Mouse (Mus musculus): ENCODE data around the gene Pop7. TPM values are rescaled to one million over a fixed set of nuclear protein-coding genes. Genes with fewer than 3 reads are reported as not detected.

The Pop7 gene
- total and polyA plus RNA-seq, 3 experiments: 61.1 to 79.8 TPM; not detected in 1

GRCm38 (mm10) chr5:137491559-137491958 lies 10.8 kb downstream of the Pop7 start:
- no peak overlapping the region for H3K4me3 ChIP-seq (ENCODE audit: control insufficient read depth in 1 of 2, insufficient read depth in 1 of 2, low read depth in 2 of 2, low read length in 2 of 2)
- H3K27ac ChIP-seq (ENCODE audit: control insufficient read depth, low read depth, low read length): no peak overlapping the region
- no peaks in the 10 kb centered on the region for H3K9me3 ChIP-seq (replicated peaks; ENCODE audit: insufficient read depth, low read length)
- TF ChIP-seq TBP (IDR thresholded peaks at IDR 0.05; ENCODE audit: low read depth, low read length) (no peak), E2F4 (IDR thresholded peaks at IDR 0.05; ENCODE audit: borderline replicate concordance, low read depth, low read length) (no peak), POLR2A (IDR thresholded peaks at IDR 0.05; ENCODE audit: control insufficient read depth in 1 of 2, insufficient read depth in 1 of 2, low read depth in 1 of 2, low read length in 2 of 2, poor library complexity in 1 of 2) (no peak), USF2 (IDR thresholded peaks at IDR 0.05; ENCODE audit: borderline replicate concordance in 1 of 2, insufficient read depth in 1 of 2, low read depth in 1 of 2, low read length in 2 of 2) (no peak), CHD1 (IDR thresholded peaks at IDR 0.05; ENCODE audit: low read depth, low read length) (no peak), POLR2AphosphoS2 (IDR thresholded peaks at IDR 0.05; ENCODE audit: low read length) (no peak), ZMIZ1 (IDR thresholded peaks at IDR 0.05; ENCODE audit: low read depth, low read length) (no peak), TAL1 (IDR thresholded peaks at IDR 0.05; ENCODE audit: low read length) (no peak), JUND (IDR thresholded peaks at IDR 0.05; ENCODE audit: low read depth, low read length) (no peak), MAX (IDR thresholded peaks at IDR 0.05; ENCODE audit: low read length) (no peak), POLR2AphosphoS5 (IDR thresholded peaks at IDR 0.05; ENCODE audit: borderline replicate concordance, low read depth, low read length) (no peak), ELF1 (IDR thresholded peaks at IDR 0.05; ENCODE audit: low read depth, low read length) (no peak), CTCF (IDR thresholded peaks at IDR 0.05 in 2 of 3, conservative IDR thresholded peaks at IDR 0.05 in 1 of 3; ENCODE audit: control insufficient read depth in 1 of 3, insufficient read depth in 1 of 3, low read depth in 2 of 3, low read length in 3 of 3, poor library complexity in 1 of 3, severe bottlenecking in 1 of 3) (no peak), RAD21 (IDR thresholded peaks at IDR 0.05; ENCODE audit: low read depth, low read length) (no peak), NRF1 (IDR thresholded peaks at IDR 0.05; ENCODE audit: insufficient read depth, low read depth, low read length, poor library complexity, severe bottlenecking) (no peak), HCFC1 (IDR thresholded peaks at IDR 0.05; ENCODE audit: low read depth, low read length) (no peak), GABPA (IDR thresholded peaks at IDR 0.05; ENCODE audit: low read depth, low read length) (no peak), BHLHE40 (IDR thresholded peaks at IDR 0.05; ENCODE audit: borderline replicate concordance, low read depth, low read length) (no peak), KAT2A (conservative IDR thresholded peaks at IDR 0.05; ENCODE audit: low read depth, low read length) (no peak)
- no peaks in the 10 kb centered on the region for H3K36me3 ChIP-seq (ENCODE audit: control insufficient read depth in 1 of 2, insufficient read depth in 2 of 2, low read length in 2 of 2)
- no peak for DNase-seq (ENCODE audit: low read depth, low spot score)
- H3K4me1 ChIP-seq (ENCODE audit: control insufficient read depth in 1 of 2, insufficient read depth in 2 of 2, low read length in 2 of 2): no peaks in the 10 kb centered on the region
- no peak overlapping the region for H3K9ac ChIP-seq (ENCODE audit: control insufficient read depth, low read depth, low read length, poor library complexity, severe bottlenecking)
- H3K79me2 ChIP-seq (ENCODE audit: control insufficient read depth, insufficient read depth, low read length, poor library complexity): no peaks in the 10 kb centered on the region
- peaks cover 0 to 11% of the 10 kb centered on the region in 2 experiments; a peak in 3 of 4 replicates for H3K27me3 ChIP-seq (ENCODE audit: control insufficient read depth in 1 of 2, insufficient read depth in 2 of 2, low read length in 2 of 2)

- peak; percentile 75 for DNase-seq (ENCODE audit: low read depth, low spot score)
These were observed 14.7 kb downstream of the Pop7 start for GRCm38 (mm10) chr5:137487616-137488015.

More at GRCm38 (mm10) chr5:137487616-137488015, 14.7 kb downstream of the Pop7 start:
- Histone ChIP-seq H3K79me2 (ENCODE audit: control insufficient read depth, insufficient read depth, low read length, poor library complexity) (no peaks in the 10 kb centered on the region), H3K9ac (ENCODE audit: control insufficient read depth, low read depth, low read length, poor library complexity, severe bottlenecking) (no peak overlapping the region), H3K27ac (ENCODE audit: control insufficient read depth, low read depth, low read length) (no peak overlapping the region), H3K27me3 (ENCODE audit: control insufficient read depth in 1 of 2, insufficient read depth in 2 of 2, low read length in 2 of 2) (peaks cover 0 to 7% of the 10 kb centered on the region in 2 experiments; a peak in 2 of 4 replicates), H3K4me3 (ENCODE audit: control insufficient read depth in 1 of 2, insufficient read depth in 1 of 2, low read depth in 2 of 2, low read length in 2 of 2) (no peak overlapping the region), H3K4me1 (ENCODE audit: control insufficient read depth in 1 of 2, insufficient read depth in 2 of 2, low read length in 2 of 2) (no peaks in the 10 kb centered on the region), H3K9me3 (replicated peaks; ENCODE audit: insufficient read depth, low read length) (no peaks in the 10 kb centered on the region), H3K36me3 (ENCODE audit: control insufficient read depth in 1 of 2, insufficient read depth in 2 of 2, low read length in 2 of 2) (no peaks in the 10 kb centered on the region)
- TF ChIP-seq ETS1 (IDR thresholded peaks at IDR 0.05; ENCODE audit: low read depth, low read length): no peak
- TF ChIP-seq CTCF (IDR thresholded peaks at IDR 0.05 in 2 of 3, conservative IDR thresholded peaks at IDR 0.05 in 1 of 3; ENCODE audit: control insufficient read depth in 1 of 3, insufficient read depth in 1 of 3, low read depth in 2 of 3, low read length in 3 of 3, poor library complexity in 1 of 3, severe bottlenecking in 1 of 3): peak; percentile 45 to 65 (median 53)
- TF ChIP-seq GATA1 (IDR thresholded peaks at IDR 0.05; ENCODE audit: low read depth, low read length): peak; percentile 48; the same call in 1 of the 2 replicates
- TF ChIP-seq ZC3H11A (IDR thresholded peaks at IDR 0.05; ENCODE audit: low read depth, low read length): 0 out of 2 replicates have a peak, but pooled peaks have one; percentile 40
- TF ChIP-seq SMC3 (IDR thresholded peaks at IDR 0.05; ENCODE audit: low read depth, low read length): peak; percentile 50
- peak; percentile 61 for TF ChIP-seq RAD21 (IDR thresholded peaks at IDR 0.05; ENCODE audit: low read depth, low read length)
- TF ChIP-seq USF2 (IDR thresholded peaks at IDR 0.05; ENCODE audit: borderline replicate concordance in 1 of 2, insufficient read depth in 1 of 2, low read depth in 1 of 2, low read length in 2 of 2): no peak
- TF ChIP-seq TBP (IDR thresholded peaks at IDR 0.05; ENCODE audit: low read depth, low read length): no peak
- peak; percentile 73; the same call in 1 of the 2 replicates for TF ChIP-seq MYC (IDR thresholded peaks at IDR 0.05; ENCODE audit: low read depth, low read length)
- TF ChIP-seq TCF12 (IDR thresholded peaks at IDR 0.05; ENCODE audit: low read depth, low read length): no peak
- TF ChIP-seq CHD2 (IDR thresholded peaks at IDR 0.05; ENCODE audit: low read length): no peak
- TF ChIP-seq ZNF384 (IDR thresholded peaks at IDR 0.05; ENCODE audit: low read depth, low read length): no peak
